Mouse (Mus musculus): Measurements from ENCODE around the gene Bex1. TPM values are rescaled to one million over a fixed set of nuclear protein-coding genes. Genes with fewer than 3 reads are reported as not detected.
"Not testable (repeated sequence)": the region's sequence is repeated elsewhere in the genome, so short reads cannot be mapped to it uniquely, and the experiment has no call there.

Gene Bex1
- 10 to 100 TPM; 75.1 to 79.1 TPM for total RNA-seq (2021)
- long read RNA-seq, transcript Bex1-201 (3 exons, 866 nt): major isoform, 20 of 44 reads
- long read RNA-seq, partial matches to known transcripts: 1 of 44 reads
- long read RNA-seq, other reads (novel, unspliced or antisense): 21 of 44 reads

DNA sequence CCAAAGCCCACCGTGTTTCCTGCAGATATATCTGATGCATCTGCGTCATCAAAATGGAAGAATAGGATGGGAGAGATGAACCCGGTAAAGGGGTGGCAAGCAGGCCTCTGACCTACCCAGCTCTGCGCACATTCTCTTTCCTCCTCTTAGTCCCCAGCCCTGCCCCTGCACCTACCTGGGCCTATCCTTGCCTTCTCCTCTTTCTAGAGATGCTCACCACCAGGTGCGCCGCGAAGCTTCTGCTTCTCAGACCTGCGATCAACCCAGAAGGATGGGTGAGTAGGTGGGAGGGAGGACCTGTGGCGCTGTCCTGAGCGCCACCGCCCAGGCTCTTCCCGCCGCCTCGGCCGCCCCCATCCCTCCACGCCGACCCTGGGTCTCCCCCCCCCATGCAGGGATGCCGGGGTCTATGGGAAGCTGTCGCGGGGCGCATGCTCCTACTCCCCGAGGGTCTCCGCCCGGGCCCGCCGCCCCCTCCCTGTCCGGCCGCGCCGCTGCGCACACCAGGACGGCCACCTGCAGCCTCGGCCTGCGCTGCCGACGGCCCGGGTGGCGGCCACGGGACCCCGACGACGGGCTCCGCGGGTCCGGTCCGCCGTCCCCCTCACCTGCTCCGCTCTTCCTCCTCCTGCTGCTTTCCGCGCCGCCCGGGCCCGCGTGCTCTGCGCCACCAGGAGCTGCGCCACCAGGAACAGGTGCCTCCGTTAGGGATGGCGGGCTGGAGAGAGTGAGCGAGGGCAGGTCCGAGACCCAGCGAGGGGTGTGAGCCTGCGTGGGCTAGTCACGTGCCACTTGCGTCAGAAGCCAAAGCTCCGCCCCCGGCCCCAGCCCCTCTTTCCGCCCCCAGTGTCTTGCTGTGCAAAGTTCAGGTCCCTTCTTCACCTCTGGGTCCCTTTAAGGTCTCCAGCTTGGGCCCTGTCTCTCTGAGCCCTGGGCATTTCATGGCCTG is at the start of gene Bex1, which contains the start of gene Tceal7:
Gene Bex1 (minus strand): TSS at position 785 of the 949 bp plus-strand sequence.
Gene Tceal7 (plus strand): TSS at position 51 of the 949 bp plus-strand sequence.
- not testable (repeated sequence) for DNase-seq (ENCODE audit: low spot score in 2 of 2)

GRCm38 (mm10) chrX:136252023-136252729 is 36.9 kb upstream of the Bex1 start:
- DNase-seq (ENCODE audit: low spot score in 2 of 2): no peak

GRCm38 (mm10) chrX:136249671-136250070 is 34.4 kb upstream of the Bex1 start:
- DNase-seq (ENCODE audit: low spot score in 2 of 2): no peak

DNA sequence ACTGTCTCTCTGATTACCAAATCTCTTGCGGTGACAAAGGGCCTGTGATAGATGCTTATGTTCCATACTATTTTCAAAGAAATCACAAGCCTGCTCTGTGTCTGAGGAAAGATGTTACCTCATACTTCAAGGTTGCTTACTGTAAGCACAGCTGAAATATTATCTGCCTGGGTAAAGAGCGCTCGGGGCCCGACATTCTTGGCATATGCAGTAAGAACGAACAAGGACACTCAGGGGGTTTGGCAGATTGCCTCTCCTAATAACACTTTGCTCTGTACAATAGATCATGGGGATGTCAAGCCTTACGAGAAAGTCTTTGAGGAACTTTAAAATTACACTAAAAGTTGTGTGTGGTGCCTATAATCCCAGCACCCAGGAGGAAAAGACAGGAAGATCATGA is 33.5 kb upstream of the Bex1 start:
- no peak for DNase-seq (ENCODE audit: low spot score in 2 of 2)

- peak in 1 of 2 experiments; percentile 5 for DNase-seq (ENCODE audit: low spot score in 2 of 2)
Observed at GRCm38 (mm10) chrX:136245521-136246071, 30.3 kb upstream of the Bex1 start.

GRCm38 (mm10) chrX:136244574-136245229 is 29.4 kb upstream of the Bex1 start, which contains the start of gene Tceal9:
Tceal9 (plus strand) TSS chrX:136245079.
- DNase-seq (ENCODE audit: low spot score in 2 of 2): peak; percentile 68 to 73

GRCm38 (mm10) chrX:136243181-136243580 is 27.9 kb upstream of the Bex1 start:
- no peak for DNase-seq (ENCODE audit: low spot score in 2 of 2)

GRCm38 (mm10) chrX:136238118-136238517 is 22.8 kb upstream of the Bex1 start:
- DNase-seq (ENCODE audit: low spot score in 2 of 2): peak in 1 of 2 experiments; percentile 59

DNA sequence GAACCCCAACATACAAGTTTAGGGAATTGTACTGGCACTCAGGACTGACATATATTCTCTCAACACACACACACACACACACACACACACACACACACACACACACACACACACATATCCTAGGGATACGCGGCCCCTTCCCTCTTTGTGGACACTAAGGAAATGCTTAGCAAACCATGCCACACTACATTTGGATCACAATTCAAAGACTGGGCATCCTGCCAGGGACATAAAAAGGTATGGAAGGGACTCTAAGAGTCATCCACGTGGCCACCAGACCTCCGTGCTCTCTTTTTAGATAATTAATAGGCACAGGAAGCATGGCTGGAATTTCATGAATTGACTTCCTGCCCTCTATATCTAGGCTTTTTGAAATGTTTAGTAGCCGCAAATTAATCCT is 12.5 kb upstream of the Bex1 start:
- DNase-seq (ENCODE audit: low spot score in 2 of 2): no peak

GRCm38 (mm10) chrX:136223714-136224113 is 8.4 kb upstream of the Bex1 start:
- no peak for DNase-seq (ENCODE audit: low spot score in 2 of 2)

GRCm38 (mm10) chrX:136216303-136216702 is 990 bp upstream of the Bex1 start:
- no peak for DNase-seq (ENCODE audit: low spot score in 2 of 2)

- DNase-seq (ENCODE audit: low spot score in 2 of 2): no peak
Observed at GRCm38 (mm10) chrX:136213396-136213795, 1.9 kb downstream of the Bex1 start.

GRCm38 (mm10) chrX:136204406-136204805 is 10.9 kb downstream of the Bex1 start:
- DNase-seq (ENCODE audit: low spot score in 2 of 2): no peak

- DNase-seq (ENCODE audit: low spot score in 2 of 2): peak; percentile 39 to 68
Observed at GRCm38 (mm10) chrX:136203664-136204066, 11.6 kb downstream of the Bex1 start, which contains the start of gene Tceal5. Tceal5 (minus strand) TSS chrX:136203876.

DNA sequence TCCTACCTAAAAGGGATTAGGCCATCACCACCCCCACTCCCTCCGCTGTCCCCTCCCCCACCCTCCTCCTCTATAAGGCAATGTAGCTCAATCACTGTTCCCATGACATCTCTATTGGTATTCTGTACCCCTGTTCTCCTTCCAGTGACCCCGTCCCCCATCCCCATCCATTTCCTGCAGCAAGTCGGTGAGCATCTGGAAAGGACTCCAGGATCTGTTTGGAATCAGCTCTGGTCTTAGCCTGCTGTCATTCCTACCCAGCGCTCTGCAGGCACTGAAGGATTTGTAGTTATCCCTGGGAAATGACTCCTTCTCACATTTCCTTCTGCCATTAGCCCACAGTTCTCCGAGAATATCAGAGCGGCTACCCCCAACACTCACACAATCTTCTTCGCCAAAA is 12.1 kb downstream of the Bex1 start:
- DNase-seq (ENCODE audit: low spot score in 2 of 2): no peak

GRCm38 (mm10) chrX:136196873-136197272 is 18.4 kb downstream of the Bex1 start:
- no peak for DNase-seq (ENCODE audit: low spot score in 2 of 2)

GRCm38 (mm10) chrX:136195193-136195944 is 19.9 kb downstream of the Bex1 start:
- no peak for DNase-seq (ENCODE audit: low spot score in 2 of 2)

DNA sequence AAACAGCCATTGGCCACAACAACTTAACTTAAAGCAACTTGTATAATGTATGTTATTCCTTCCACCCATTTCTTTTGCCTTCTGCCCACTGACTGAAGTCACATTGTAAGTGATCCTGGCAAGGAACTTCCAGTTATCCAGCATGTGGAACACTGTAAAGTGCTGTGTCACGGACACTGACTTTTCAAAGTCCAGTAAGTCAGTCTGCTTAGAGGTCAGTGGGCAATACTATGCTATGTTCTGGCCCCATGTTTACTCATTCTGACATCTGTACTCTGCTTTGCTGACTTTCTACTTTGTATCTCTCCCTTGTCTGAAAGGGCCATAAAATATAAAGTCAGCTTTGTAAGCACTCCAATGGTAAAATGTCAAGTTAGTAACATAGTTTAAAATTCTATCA is 32.2 kb downstream of the Bex1 start:
- DNase-seq (ENCODE audit: low spot score in 2 of 2): no peak

GRCm38 (mm10) chrX:136180897-136181553 is 34.3 kb downstream of the Bex1 start:
- no peak for DNase-seq (ENCODE audit: low spot score in 2 of 2)

Measured in layer of hippocampus, adult 18-20 months (tissue).